Mouse (Mus musculus) G1E (cell line): ENCODE data around the gene Coro2b. TPM values are rescaled to one million over a fixed set of nuclear protein-coding genes. Genes with fewer than 3 reads are reported as not detected.

Experiments
- ATAC-seq: 2 replicates; pipeline ENCODE4 v1.8.0; 2016; ENCODE audit warnings: mild to moderate bottlenecking; ENCODE audit not compliant: insufficient number of reproducible peaks, poor library complexity, low FRiP score, severe bottlenecking; ENCODE audit errors: extremely low read depth
- DNase-seq: peaks from one replicate; pipeline ENCODE4 v3.0.0; 2012; ENCODE audit warnings: low spot score
- H3K27me3 ChIP-seq: 2 replicates; pipeline ENCODE4 v1.6.1; 2012; ENCODE audit warnings: mild to moderate bottlenecking, low read length, inconsistent platforms; ENCODE audit not compliant: insufficient read depth
- H3K36me3 ChIP-seq: replicated peaks from 2 replicates; pipeline ENCODE3; 2012; ENCODE audit warnings: mild to moderate bottlenecking, inconsistent platforms
- H3K4me1 ChIP-seq: 2 replicates; pipeline ENCODE4 v1.6.1; 2012; ENCODE audit warnings: low read depth, low read length, inconsistent platforms, mixed read lengths; ENCODE audit not compliant: insufficient read depth
- H3K4me3 ChIP-seq: 2 replicates; pipeline ENCODE4 v1.5.1; 2012; ENCODE audit warnings: low read depth, mild to moderate bottlenecking, inconsistent platforms, low read length, moderate library complexity, mixed read lengths
- H3K9me3 ChIP-seq: replicated peaks from 2 replicates; pipeline ENCODE4 v1.6.1; 2012; ENCODE audit warnings: inconsistent platforms
- CTCF ChIP-seq: IDR thresholded peaks from 2 replicates; pipeline ENCODE4 v1.5.1; 2012; ENCODE audit warnings: low read depth, low read length, inconsistent platforms, mixed read lengths
- GATA1 ChIP-seq: IDR thresholded peaks from 2 replicates; pipeline ENCODE4 v1.6.1; 2012; ENCODE audit warnings: borderline replicate concordance, low read length, inconsistent platforms, mixed read lengths
- GATA2 ChIP-seq: IDR thresholded peaks from 2 replicates; pipeline ENCODE4 v1.6.1; 2012; ENCODE audit warnings: low read depth, low read length, inconsistent platforms, borderline replicate concordance
- POLR2AphosphoS5 ChIP-seq: IDR thresholded peaks from 2 replicates; pipeline ENCODE4 v1.6.1; 2012; ENCODE audit warnings: low read depth, low read length, inconsistent platforms; ENCODE audit not compliant: insufficient replicate concordance
- TAL1 ChIP-seq: conservative IDR thresholded peaks from 2 replicates; pipeline ENCODE4 v1.6.1; 2012; ENCODE audit warnings: low read depth, low read length, inconsistent platforms, mixed read lengths
- polyA plus RNA-seq: library from polyadenylated mRNA; stranded (reverse); fragments of >175 nt; gene quantifications from 2 replicates; pipeline ENCODE4 v1.2.3, GENCODE M21; 2012
- total RNA-seq, 2 experiments: library from RNA; stranded (forward) in 1 of 2; stranded (reverse) in 1 of 2; fragments of 200-1000 nt in 1 of 2; fragments of >200 nt in 1 of 2; fragmentation: Nextera tagmentation in 1 of 2; gene quantifications; 2 replicates each; pipeline ENCODE4 v1.2.3; 2014 to 2017

The Coro2b gene
- total RNA-seq (2014; fragmentation: Nextera tagmentation) (not detected in 2 replicates), total RNA-seq (2017) (0.12 and 0.16 TPM in 2 replicates), polyA plus RNA-seq (not detected in 2 replicates)

DNA sequence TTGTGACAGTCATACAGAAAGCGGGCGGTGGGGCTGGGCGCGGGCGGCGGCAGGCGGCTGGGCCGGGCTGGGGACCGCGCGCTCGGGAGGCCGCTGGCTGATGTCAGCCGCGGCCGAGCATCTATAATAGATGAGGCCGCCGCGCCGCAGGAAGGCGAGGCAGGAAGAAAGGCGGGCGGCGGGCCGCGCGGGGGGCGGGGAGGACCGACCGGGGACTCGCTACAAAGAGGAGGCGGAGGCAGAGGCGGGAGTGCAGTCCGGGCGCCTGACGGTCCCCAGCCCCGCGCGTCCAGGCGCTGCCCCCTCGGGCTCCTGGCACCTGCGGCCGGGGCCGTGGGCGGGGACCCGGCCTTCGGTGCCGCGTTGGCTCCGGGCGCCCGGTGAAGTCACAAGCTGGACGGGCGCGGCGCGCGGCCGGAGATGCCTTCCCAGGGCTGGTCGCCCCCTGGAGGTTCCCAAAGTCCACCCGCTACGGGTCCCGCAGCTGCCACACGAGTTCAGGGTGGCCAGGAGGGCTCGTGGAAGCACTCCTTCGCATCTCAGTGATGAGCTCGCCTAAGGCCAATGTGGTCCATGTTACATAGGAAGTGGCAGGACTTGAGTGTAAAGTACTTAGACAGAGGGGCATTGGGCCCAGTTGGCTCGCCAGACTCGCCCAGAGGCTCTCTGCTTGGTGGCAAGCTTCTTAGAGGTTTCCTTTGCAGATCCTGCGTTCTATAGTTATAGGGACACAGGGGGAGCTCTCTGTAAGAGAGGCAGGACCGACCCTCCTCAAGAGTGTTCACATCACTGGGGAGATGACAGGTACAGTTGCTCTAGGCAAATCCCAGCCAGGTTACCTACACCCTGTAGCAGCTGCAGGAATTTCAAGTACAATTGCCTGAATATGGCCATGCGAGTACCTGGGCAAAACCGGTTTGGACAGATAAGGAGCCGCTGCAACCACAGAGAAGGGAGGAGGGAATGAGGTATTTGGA, at the start of gene Coro2b:
Gene Coro2b (minus strand): TSS at position 390 of the 977 bp plus-strand sequence.
- TF ChIP-seq CTCF (no peak), GATA1 (no peak), POLR2AphosphoS5 (no peak), GATA2 (no peak), TAL1 (no peak)
- H3K27me3 ChIP-seq = peaks cover 25% of the 10 kb centered on the region
- no peaks in the 10 kb centered on the region for H3K9me3 ChIP-seq
- H3K4me1 ChIP-seq = no peaks in the 10 kb centered on the region
- no peaks in the 10 kb centered on the region for H3K36me3 ChIP-seq
- ATAC-seq (no peak), DNase-seq (no peak)
- no peak within 1 kb of the TSS for H3K4me3 ChIP-seq

DNA sequence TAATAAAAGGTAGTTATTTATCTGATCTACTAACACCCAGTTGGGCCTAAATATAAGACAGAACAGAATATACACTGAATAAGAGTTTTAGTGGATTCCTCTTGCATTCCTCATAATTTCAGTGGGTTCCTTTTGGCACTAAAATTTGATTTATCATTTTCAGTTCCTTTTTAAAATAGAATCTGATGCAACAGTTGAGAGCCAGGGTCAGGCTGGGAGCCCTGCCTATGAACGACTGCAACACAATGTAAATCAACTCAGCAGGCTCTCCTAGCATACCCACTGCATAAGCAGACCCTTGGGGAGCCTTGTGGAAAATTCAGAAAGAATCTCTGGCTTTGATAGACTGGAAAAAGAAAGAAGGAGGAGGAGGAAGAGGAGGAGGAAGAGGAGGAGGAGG, 40.7 kb upstream of the Coro2b start:
- H3K36me3 ChIP-seq = no peaks in the 10 kb centered on the region
- no peaks in the 10 kb centered on the region for H3K4me1 ChIP-seq
- no peaks in the 10 kb centered on the region; the same call in 1 of the 2 replicates for H3K27me3 ChIP-seq
- ATAC-seq (no peak), DNase-seq (no peak)
- H3K9me3 ChIP-seq = no peaks in the 10 kb centered on the region
- TF ChIP-seq GATA1 = no peak
- H3K4me3 ChIP-seq = no peak overlapping the region

DNA sequence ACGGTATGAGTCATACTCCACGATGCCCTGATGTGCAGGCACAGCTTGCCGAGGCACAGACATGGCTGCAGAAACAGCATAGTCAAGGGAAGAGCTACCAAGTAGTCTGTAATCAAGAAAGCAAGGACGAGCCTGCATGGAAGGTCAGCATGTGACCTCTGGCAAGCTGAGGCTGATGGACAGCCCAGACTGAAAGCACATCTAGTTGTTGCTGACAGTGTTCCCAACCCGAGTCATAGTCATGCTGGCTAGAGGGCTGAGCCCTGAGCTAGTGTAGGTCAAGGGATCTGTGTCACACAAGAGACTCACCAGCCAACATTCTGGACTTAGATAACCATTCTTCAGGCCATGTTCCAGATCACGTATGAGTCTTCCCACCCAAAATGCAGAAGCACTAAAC, 32.3 kb upstream of the Coro2b start:
- Histone ChIP-seq H3K36me3 (no peaks in the 10 kb centered on the region), H3K27me3 (no peaks in the 10 kb centered on the region), H3K9me3 (no peaks in the 10 kb centered on the region; the same call in 1 of the 2 replicates), H3K4me3 (no peak overlapping the region), H3K4me1 (no peaks in the 10 kb centered on the region)
- DNase-seq = no peak
- TF ChIP-seq GATA1 (no peak), GATA2 (no peak), TAL1 (no peak), POLR2AphosphoS5 (no peak)
- no peak for ATAC-seq

DNA sequence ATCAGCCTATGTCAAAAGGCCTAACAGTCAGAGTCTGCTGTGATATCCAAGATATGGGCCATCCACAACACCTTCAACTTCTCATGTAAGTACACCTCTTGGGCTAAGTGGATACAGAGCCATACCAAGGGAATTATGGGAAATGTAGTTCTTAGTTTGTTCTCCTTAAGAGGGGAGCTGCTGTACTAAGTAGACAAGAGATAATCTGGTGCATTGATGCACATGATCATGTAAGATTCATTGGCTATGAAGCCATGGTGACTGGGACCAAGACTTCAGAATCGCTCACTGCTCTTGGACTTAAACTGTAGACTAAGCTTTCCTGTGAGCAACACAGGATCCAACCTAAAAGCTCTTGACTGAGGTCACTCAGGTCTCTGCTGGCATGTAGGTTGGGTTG, 31.0 kb upstream of the Coro2b start:
- no peak overlapping the region for H3K4me3 ChIP-seq
- TF ChIP-seq TAL1 (no peak), CTCF (no peak), POLR2AphosphoS5 (no peak), GATA1 (no peak), GATA2 (no peak)
- H3K4me1 ChIP-seq = no peaks in the 10 kb centered on the region
- no peaks in the 10 kb centered on the region for H3K27me3 ChIP-seq
- ATAC-seq (no peak), DNase-seq (no peak)
- no peaks in the 10 kb centered on the region; the same call in 1 of the 2 replicates for H3K9me3 ChIP-seq
- no peaks in the 10 kb centered on the region for H3K36me3 ChIP-seq

DNA sequence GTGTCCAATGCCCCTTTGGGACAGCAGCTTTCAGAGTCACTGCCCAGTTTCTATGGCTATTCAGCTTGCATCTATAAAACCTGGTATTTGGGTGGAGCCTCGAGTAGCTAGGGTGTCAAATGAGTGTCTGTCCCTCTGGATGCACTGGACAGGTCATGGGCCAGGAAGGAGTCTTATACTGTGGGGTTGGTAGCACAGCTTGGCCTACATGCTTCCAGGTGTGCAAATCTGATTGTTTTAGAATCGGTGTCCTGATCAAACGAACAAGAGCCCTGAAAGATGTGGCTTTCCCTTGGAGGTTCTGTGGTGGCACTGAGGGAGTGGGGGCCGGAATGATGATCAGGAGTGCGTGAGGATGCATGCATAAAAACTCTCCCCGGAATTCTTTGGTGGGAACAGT, 25.4 kb upstream of the Coro2b start:
- DNase-seq (no peak), ATAC-seq (no peak)
- Histone ChIP-seq H3K36me3 (no peaks in the 10 kb centered on the region), H3K4me3 (no peak overlapping the region), H3K9me3 (no peaks in the 10 kb centered on the region), H3K4me1 (no peaks in the 10 kb centered on the region), H3K27me3 (no peaks in the 10 kb centered on the region)
- TF ChIP-seq GATA2 (no peak), TAL1 (no peak), GATA1 (no peak), POLR2AphosphoS5 (no peak), CTCF (no peak)

DNA sequence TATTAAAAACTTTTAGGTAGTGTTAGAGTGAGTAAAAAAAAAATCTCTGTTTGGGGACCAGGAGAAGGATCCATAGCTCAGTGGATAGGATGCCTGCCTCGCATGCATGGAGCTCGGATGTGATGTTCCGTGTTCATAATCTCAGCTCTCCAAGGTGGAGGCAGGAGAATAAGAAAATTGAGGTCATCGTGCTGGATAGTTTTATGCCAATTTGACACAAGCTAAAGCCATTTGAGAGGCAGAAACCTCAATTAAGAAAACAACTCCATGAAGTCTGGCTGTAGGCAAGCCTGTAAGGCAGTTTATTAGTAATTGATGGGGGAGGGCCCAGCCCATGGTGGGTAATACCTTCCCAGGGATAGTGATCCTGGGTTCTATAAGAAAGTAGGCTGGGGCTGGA, 23.6 kb upstream of the Coro2b start:
- no peaks in the 10 kb centered on the region for H3K27me3 ChIP-seq
- H3K4me3 ChIP-seq = no peak overlapping the region
- H3K4me1 ChIP-seq = no peaks in the 10 kb centered on the region
- ATAC-seq (no peak), DNase-seq (no peak)
- H3K36me3 ChIP-seq = no peaks in the 10 kb centered on the region
- TF ChIP-seq TAL1 (no peak), POLR2AphosphoS5 (no peak), CTCF (no peak), GATA2 (no peak), GATA1 (no peak)
- no peaks in the 10 kb centered on the region for H3K9me3 ChIP-seq
